Mouse (Mus musculus) ES-CJ7 (cell line): ENCODE data around the gene Mdfic.
A peak's percentile ranks its signal among the peaks of the same experiment; 100 is the strongest.

Source experiments
- DNase-seq: peaks from one replicate; pipeline ENCODE4 v3.0.0; 2011; ENCODE audit warnings: low read depth, low spot score

The Mdfic gene

DNA sequence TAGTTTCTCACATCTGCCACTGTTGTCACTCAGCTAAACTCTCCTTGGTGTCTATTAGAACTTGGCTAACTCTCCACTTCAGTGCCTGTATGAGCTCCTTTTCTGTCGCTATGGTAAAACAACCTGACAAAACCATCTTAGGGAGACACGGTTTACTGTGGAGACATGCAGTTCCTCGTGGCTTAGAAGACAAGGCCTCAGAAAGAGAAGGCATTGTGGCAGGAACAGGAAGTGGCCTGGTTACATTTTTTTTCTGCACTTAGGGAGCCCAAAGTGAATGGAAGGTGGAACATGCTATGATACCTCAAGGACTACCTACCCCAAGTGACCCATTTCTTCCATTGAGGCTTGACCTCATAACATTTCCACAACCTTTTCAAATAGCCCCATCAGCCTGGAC lies 18.7 kb downstream of the Mdfic start:
- DNase-seq, result no peak

DNA sequence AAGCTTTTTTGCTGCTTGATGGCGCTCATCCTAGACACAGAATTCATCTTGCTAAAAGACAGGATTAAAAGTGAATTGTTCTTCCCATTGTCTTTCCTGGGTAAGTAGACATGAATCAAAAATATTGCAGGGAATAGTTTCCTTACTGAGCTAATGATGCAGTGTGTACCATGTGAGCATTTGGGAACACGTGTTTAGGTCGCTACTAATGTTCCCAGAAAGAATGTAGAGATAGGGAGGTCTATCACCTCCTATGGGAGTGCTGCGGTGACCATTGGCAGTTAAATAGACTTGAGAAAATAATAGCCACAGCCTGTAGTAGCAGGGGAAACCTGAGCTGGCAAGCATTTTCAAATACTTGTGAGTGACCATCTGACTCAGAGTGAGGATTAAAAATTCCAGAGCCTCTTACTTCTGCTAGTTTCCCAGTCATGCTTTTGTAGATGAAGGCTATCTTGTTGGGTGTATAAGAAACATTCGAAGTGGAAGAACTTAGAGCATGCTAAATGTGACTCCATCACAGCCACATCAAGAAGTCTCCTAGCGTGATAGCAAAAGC lies 22.2 kb downstream of the Mdfic start:
- DNase-seq, result no peak

DNA sequence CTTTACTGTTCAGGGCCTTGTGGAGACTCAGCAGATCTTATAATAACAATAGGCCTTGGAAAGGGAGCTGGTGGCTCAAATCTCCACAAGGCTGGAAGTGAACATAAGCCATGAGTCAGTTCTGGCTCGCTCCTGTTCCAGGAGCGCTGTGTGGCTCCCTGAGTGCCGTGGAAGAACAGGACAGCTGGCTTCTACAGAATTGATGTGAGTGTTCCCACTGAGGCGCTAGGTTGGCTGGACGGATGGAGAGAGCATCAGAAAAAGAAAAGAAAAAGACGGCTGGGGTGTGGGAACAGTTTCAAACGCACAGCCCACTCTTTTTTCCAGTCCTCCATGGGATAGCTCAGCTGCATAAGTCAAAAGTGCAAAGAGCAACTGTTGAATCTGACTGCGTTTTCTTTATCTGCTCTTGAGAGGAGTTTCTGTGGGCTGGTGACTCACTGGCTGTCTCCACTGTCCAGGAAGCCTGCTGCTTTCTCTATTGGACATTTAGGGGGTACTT lies 22.9 kb downstream of the Mdfic start:
- peak; percentile 78 for DNase-seq

DNA sequence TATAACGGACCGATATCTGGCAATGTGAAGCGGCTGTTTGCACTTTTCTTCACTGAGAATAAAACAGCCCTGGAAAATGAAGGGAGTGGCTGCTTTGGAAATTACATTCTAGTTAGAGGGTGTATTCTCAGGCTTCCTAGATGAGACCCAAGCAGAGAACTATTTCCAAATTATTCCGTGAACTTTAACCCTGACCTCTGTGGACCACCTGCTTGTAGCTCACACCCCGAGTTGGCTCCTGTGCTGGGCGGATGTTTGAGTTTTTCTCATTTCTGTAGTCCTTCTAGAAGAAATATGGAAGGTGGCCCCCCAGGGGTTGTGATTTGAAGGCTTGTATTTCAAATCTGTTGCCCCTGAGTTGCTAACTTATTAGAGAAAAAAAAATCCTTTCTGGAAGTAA lies 23.3 kb downstream of the Mdfic start:
- no peak for DNase-seq

DNA sequence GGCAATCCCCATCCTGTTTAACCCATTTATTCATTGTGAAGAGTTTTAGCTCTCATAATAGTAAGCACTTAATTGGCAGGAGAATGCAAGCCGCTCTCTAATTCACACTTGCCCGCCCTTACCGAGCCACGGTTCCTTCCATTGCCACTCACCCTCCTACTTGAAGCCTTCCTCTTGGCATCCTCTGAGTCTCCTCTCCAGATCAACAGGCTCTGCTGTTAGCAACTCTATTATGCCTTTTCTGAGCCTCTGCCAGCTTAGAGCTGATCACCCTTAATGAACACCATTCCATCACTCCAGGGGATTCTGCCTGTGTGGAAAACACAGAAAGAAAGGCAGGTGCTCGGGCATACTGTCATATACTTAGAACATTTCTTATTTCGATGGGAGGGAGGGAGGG lies 24.9 kb downstream of the Mdfic start:
- no peak for DNase-seq

DNA sequence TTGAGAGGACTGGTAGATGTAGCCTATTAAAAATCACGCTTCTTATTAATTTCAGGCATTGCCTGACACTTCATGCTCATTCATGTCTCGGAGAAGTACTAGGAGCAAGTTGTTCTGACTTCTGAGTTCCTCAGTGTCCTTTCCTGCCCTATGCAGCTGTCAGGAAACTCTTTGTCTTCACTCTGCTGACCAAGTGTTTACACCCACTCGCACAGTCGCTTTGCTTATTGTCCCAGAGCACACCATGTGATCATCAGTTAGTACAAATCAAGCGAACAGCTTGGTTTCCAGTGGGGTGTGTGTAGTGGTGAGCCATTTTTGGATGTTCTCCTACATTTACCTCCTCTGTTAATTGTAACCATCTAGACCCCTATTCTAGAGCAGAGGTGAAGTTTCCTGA lies 25.4 kb downstream of the Mdfic start:
- no peak for DNase-seq

DNA sequence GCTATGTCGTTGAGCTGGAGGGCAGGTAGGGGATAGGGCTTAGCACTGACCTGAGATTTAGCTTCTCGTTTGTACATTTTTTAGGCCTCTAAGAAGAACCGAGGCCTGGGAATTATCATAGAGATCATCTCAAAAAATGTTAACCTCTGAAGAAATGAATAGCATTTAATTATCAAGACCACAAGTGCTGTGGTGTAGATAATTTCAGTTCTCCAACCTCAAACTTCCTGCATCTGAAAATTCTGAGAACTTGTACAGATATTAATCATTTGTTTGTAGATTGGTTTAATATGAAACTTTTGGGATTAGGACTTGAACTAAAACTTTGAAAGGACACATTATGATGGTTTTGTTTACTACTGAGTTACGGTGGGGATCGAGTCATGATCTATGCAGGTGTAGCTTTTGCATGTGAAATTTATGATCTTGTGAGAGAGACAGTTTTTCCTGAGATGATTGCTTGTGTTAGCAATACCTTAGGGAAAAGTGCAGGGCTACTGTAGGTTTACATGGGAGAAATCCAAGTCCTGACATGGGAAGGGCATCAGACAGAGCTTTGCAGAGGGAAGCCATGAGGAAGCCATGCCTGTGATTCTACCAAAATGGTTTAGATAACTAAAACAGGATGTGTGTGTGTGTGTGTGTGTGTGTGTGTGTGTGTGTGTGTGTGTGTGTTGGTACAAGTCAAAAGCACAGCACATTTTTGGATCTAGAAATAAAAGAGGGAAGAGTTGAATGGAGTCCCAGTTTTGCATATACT lies 27.1 kb downstream of the Mdfic start:
- DNase-seq, result no peak

DNA sequence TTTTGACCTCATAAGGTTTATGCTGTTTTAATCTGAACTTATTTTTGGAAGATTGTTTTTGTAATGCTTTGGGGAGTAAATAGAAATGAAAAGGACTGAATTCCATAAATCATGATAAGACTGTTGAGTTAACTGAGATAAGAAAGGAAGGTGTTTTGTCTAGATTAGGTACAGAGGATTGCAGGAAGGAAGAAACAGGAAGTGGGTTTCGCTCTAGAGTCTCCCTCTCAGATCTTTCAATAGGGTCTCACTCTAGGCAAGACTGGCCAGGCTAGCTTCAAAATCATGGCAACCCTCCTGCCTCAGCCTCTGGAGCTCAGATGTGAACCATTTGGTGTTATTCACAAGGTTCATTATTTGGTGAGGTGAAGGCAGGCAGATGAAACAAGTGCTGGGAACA lies 27.8 kb downstream of the Mdfic start:
- DNase-seq, result no peak

DNA sequence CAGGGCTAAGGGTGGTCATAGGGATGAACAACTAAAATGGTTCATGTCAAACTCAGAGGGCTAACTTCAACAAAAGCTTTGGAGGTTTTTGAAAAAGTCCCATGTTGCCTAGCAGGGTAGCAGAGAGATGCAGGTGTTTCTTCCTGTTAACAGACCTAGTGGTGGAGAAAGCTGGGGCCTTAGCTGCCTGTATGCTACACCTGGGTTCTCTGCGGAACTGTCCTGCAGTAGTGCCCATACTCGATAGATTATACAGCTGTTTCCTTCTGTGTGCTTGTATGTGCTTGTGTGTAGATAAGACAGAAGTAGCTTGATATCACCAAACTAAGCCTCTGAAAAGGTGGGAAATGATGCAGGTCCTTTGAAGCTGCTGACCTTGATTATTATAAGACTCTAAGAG lies 28.5 kb downstream of the Mdfic start:
- no peak for DNase-seq

DNA sequence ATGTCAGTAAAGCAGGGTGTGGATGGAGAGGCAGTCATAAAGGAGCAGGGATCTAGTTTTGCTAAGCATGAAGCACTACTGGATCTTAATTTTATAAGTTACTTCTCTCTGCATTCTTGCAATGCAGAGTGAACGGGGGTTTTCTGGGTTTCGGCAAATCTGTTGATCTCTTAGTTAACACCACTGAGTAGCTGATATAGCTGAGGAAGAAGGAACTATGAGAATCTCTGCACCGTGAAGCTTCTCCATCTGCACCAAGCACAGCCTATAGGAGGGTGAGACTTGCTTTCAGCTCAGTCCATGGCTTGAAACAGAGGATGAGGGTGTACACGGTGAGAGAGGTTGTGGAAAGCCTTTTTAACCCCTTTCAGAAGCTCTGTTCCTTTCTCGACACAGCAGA lies 29.6 kb downstream of the Mdfic start:
- no peak for DNase-seq

DNA sequence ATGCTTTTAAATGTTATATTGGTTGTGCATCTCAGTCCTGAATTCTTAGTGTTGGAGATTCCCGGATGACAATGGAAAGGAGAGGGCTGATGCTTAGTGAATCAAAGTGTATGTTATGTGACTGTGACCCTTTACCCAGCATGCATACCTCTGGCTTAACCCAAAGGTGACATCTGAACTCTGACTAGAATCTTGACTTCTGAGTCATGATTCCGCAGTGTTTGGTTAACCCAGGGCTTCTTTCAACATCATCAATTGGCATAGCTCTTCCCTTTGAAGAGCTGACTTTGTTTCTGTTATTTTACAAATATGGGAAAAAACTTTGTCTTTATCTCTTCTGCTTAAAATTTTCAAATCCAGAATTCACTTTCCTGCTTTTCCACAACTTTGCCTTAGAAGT lies 30.9 kb downstream of the Mdfic start:
- no peak for DNase-seq

DNA sequence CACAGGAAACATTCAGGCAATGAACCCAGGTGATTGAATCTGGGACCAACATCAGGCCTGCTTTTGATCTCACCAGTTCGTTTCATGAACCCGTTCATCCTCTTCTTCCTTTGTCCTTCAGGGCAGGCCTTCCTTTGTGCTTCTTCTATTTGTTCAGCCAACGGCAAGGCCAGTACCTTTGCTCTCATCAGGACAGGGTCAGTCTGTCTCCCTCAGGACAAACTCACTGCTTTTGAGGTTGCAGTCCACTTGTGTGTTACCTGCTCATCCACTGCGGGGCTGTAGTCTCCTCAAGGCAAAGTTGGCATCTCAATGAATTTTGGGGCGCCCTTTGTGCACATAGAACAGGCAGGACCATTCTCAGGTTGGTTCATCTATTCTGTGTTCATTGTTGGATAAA lies 31.7 kb downstream of the Mdfic start:
- DNase-seq, result no peak

DNA sequence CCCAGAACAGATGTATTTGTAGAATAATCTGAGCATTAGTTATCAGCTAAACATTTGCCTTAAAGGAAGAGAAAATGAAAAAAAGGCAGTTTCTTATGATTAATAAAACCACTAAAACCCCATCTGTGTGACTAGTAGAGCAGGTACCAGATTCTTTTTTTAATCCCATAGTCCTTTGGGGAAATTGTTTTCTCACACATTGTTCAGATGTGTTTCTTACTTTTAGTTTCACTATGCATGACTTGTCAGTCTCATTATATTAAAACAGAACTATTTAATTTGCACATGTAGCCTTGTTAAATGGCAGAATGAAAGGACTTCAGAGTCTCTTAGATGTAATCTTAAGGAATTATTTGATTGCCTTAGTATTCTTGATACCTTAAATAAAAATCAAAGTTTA lies 32.7 kb downstream of the Mdfic start:
- no peak for DNase-seq

DNA sequence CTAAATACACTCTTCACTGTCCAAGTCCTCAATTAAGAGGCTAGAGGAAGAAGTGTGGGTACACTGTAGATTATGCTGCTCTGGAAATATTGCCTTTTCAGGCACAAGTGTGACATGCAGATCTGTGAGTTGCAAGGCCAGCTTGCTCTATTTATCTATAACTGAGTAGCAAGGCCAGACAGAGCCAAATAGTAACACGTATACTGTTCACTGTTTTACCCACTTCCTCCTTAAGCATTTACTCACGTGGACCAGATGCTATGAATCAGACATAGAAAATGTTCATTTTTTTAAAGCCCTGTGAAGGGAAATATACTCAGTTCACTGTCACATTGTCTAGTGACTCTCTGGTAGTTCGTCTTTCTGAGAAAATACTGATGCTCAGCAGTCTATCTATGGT lies 37.9 kb downstream of the Mdfic start:
- no peak for DNase-seq

DNA sequence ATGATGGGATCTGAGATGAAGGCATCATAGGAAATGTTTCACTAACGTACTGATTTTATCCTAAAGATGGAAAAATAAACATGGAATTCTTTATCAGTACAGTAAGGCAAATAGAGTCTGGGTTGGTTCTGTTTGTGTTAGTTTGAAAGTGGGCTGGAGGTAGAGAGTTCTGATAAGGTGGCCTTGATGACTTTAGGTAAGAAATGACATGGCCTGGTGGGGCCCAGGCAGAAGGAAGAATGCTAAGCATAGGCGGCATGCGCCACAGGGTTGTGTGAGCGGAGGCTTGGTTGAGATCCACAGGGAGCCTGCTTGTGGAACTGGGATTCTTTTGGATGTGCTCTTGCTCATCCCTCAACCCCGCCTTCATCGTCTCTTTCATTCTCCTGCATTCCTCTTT lies 40.3 kb downstream of the Mdfic start:
- DNase-seq, result no peak

DNA sequence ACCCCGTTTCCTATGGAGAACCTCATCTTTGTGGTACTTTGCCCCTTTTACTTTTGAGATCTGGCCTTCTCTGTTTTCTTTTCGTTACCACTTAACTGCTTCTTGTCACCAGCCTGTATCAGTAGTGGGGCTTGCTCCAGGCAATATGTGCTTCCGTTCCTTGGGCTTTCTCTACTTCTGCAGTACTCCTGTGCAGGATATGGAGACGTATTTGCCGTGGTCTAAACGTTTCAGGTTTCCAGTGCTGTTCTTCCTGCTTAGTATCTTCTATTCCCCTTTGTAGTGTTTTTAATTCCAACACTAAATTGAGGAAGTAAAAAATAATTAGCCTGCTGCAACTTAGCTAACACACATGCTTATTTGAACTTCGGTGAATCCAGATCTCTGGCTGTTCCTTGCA lies 43.6 kb downstream of the Mdfic start:
- no peak for DNase-seq

DNA sequence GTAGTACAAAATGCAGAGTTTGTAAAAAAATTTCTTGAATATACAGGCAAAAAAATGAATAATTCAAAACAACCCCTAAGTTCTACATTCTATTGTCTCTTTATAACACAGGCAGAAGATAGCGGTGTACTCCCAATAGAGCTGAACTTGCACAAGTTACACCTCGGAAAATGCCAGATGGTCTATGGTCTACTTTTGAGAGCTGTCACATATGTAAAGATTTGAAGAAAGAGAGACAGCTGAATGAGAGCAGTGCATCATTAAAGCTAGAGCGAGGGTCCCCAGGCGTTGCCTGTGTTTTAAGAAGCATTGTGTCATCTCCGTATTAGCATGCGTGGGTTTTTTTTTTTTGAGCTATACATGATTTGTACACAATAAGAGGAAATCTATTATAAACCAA lies 47.0 kb downstream of the Mdfic start:
- DNase-seq, result no peak

DNA sequence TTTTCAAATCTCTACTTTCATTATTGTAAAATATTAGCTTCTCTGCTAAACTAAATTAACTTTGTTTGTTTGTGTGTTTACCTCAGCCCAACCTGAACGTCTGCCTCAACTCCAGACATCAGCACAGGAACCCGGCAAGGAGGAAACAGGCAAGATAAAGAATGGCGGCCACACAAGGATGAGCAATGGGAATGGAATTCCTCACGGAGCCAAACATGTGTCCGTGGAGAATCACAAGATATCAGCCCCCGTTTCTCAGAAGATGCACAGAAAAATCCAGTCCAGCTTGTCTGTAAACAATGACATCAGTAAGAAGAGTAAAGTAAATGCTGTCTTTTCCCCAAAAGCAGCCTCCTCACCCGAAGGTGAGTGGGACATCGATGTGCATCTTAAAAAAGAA lies 49.7 kb downstream of the Mdfic start:
- DNase-seq, result no peak

DNA sequence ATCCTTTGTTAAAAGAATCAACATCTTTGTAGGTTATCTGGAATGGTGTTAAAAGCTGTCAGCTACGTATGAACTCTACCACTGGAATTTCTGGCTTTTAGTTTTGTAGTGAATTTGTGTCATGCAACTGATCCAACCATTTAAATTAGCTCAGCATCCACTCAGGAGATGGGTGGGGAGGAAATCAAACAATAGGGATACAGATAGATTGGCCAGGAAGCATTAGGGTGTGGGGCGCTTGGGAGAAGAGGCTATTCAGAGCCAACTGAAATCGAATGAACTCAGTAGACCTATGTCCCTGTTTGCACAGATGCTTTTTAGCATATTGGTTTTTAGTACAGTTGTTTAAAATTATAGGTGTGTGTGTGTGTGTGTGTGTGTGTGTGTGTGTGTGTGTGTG lies 56.6 kb downstream of the Mdfic start:
- DNase-seq, result no peak

DNA sequence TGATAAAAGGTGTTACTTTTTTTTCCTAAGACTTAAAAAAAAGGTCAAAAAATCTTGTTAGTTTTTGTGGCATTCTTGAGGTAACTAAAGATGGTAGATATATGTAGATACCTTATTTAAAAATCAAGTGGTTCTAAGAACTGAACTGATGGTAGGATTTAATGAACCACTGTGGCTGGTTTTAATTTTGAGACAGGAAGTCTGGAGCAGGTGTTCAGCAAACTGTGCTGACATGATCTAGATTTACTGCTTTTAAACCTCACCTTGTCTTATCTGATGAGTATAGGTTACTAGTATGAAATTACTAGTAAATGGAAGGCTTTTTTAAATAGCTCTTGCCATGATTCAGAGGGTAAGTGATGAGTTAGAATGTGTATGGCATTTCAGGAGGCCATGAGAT lies 59.7 kb downstream of the Mdfic start:
- DNase-seq, result no peak

DNA sequence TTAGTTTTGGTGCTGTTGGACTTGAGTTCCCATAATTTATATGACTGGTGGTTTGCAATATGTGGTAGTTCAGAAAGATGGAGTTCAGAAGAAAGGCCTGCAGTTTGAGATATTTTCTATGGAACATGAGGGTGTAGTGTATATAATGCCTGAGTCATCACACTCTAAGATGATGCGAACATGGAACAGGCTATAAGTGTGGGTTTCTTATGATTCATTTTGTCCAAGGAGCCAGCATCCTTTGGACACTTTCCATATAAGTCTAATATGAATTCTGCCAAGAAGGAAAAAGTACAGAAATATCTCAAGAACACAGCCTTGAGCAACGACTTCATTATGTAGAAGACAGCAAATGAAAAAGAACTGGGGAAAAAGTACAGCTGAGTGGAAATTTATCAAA lies 60.2 kb downstream of the Mdfic start:
- DNase-seq, result no peak

DNA sequence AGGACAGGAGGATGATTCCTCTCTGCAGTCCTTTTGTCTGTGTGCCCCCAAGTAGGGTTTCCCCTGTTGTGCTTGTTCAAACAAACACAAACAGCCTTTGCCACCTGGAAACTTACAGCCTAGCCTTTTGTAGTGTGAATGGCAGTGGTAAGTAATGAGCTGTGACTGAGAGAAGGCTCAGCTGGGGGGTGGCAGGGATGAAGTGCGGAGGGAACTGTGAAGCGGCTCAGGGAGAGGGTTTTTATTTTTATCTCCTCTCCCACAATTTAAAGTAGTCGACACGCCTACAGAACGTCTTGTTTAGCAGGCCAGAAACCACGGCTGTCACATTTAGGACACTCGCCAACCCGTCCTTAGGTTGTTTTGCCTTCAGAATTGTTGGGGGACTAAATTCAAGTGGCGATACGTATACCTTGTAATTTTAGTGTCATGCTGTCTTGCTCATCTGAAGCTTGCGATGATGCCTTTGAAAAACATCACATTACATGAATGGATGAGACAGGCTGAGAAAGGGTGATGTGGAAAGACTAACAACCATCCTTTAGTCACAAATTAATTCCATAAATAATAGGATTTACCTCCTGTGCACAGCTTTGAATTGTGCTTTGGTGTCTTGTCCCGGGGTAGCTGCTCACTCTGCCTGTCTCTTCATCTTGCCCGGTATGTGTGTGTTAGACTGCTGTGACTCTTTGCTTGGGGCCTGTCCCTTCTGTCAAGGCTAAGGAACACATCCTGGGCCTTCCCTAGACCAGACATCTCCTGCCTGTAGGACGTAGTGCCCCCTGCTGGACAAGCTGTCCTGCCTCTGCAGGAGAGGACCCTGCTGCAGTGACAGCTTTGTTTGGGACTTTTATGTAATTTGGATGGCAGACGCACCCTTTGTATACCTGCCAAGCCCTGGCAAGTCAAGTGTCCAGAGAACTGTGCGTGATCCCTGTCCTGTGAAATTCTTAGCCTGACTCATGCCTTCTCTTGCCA lies 69.4 kb downstream of the Mdfic start:
- peak; percentile 77 for DNase-seq
